Mouse (Mus musculus) G1E (cell line): ENCODE measurements around the gene Irf2bp2.

Source experiments
- CTCF ChIP-seq: IDR thresholded peaks from 2 replicates; pipeline ENCODE4 v1.5.1; 2012; ENCODE audit warnings: low read depth, low read length, inconsistent platforms, mixed read lengths
- GATA1 ChIP-seq: IDR thresholded peaks from 2 replicates; pipeline ENCODE4 v1.6.1; 2012; ENCODE audit warnings: borderline replicate concordance, low read length, inconsistent platforms, mixed read lengths

DNA sequence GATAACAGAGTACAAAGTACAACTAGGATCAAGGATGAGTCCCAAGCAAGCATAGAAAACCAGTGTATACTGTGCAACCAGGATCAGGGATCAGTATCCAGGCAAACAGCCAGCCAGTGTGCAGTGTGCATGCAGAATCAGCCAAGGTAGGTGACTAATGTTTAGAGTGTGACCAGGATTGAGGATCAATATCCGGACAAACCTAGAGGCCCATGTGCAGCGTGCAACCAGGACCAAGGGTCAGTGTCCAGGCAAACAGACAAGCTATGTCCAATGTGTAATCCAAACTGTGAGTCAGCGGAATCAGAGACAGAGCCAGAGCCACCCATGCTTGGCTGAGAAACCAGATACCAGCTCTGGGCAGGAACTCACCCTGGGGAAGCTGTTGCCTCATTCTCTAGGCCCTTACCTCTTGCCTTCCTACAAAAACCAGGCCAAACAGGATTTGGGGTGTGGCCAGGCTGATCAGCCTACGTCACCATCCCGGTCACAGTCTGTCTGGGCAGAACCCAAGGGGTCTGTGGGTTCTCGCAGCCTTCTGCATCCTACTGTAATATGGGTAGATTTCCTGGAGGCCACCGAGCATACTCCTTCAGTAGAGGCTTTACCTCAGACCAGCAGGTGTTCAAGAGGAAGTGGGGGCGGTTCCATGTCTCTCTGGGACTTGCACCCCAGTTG is 20.4 kb upstream of the Irf2bp2 start:
- TF ChIP-seq CTCF (no peak), GATA1 (no peak)
